Mouse (Mus musculus): ENCODE data around the gene Dgkb.

Gene Dgkb

DNA sequence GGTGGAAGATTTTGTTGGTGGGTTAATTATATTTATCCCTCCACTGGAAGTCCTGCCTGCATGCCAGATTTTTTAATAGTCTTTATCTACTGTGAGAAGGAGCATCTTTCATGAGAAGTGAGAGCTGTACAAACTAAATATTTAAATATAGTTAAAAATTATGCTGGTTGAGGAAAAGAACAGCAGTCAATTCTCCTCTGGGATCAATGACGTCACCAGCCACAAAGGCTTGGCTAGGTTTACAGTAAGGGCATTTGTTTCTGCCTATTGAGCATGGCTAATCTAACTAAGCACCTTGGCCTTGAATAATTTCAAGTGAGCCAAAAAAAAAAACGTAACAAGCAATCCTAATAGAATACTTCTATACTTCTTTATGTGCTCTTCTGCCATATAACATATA lies 554.1 kb downstream of the Dgkb start:
- no peak for DNase-seq (ENCODE audit: low read depth)

GRCm38 (mm10) chr12:38374159-38374558 lies 556.6 kb downstream of the Dgkb start:
- DNase-seq (ENCODE audit: low read depth) = no peak

GRCm38 (mm10) chr12:38385942-38386341 lies 568.4 kb downstream of the Dgkb start:
- no peak for DNase-seq (ENCODE audit: low read depth)

- DNase-seq (ENCODE audit: low read depth) = no peak
These were observed 569.5 kb downstream of the Dgkb start for GRCm38 (mm10) chr12:38386991-38387390.

DNA sequence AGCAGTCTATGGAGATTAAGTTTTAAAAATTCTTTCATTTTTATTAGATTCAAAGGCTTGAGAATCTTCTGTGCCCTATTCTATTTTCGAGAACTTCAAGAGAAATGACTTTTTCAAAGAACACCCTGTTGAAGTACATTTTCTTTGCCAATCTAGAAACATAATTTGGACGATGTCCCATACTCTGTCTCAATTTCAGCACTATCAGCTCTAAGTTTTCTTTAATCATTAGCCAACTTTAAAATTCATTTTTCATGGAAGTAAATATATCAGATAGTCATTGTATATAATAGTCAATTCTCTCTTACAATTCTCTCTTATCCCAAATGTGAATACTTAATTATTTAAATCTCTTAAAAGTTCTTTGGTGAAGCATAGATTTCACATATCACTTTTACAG lies 570.1 kb downstream of the Dgkb start:
- DNase-seq (ENCODE audit: low read depth) = no peak

DNA sequence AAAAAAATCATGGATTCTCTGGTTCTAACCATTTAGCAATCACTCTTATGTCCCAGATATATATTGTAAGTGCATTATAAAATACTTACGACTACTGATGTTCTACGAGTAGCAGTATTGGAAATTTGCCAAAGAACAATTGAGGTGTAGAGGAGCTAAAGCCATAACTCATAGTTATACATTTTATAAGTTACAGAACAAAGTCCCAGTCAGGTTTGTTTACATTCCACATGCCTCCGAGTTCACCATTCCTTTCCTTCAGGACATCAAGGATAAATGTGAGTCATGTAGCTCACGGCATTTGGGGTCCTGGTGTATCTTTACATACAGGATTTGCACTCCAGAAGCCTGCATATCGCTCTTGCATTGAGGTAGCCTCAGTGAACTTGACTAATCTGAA lies 570.7 kb downstream of the Dgkb start:
- DNase-seq (ENCODE audit: low read depth) = no peak

- DNase-seq (ENCODE audit: low read depth) = no peak
These were observed 580.3 kb downstream of the Dgkb start for GRCm38 (mm10) chr12:38397754-38398312.

DNA sequence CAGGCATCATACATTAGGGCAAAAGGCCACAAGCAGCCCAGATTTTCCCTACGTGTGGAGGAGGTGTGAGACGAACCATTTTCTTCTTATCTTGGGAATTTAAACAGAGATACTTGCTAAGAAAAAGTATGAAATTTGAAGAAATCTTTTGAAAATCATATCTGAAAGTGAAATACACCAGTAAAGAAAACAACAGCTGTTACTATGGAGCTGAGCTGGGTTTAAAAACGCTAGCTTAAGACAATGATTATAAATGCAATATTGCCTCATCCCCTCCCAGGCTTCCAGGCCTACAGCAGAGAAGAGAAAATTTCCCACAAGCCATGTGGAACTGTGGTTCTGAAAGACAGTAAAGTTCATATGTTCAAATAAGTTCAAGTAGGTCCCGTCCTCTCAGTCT lies 582.6 kb downstream of the Dgkb start:
- no peak for DNase-seq (ENCODE audit: low read depth)

GRCm38 (mm10) chr12:38435364-38436130 lies 618.0 kb downstream of the Dgkb start:
- no peak for DNase-seq (ENCODE audit: low read depth)

- DNase-seq (ENCODE audit: low read depth) = no peak
These were observed 618.6 kb downstream of the Dgkb start for GRCm38 (mm10) chr12:38436131-38436436.

DNA sequence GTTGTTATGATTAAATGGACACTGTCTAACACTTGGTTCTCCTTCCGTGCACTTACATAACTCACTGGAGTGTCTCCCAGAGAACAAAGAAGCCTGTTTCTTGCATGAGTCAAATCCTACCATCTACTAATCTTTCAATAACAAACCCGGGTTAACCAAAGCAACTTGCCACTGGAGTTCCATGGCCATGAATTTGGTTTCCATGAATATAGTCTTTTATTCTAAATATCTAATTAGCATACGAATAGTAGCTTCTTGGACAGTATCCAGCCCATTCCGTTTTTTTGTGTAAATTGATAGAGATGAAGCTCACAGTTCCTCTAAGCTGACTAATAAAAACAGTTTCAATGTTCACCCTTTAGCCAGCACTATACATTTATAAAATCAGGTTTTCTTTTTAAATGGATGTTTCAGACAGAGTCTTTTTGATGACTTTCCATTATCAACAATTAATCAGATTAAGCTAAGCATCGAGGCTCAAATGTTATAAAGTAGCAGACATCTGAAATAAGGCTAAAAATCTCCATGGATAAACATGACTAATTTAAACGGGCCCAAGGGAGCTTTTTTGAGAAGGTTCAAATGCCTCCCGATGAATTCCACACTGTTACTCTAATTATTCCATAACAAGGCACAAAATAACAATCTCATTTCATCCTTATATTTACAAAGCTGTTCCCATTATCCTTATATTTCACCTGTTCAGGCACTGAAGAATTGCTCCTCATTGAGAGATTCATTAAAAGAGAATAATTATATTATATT lies 633.0 kb downstream of the Dgkb start:
- no peak for DNase-seq (ENCODE audit: low read depth)

GRCm38 (mm10) chr12:38451677-38452076 lies 634.2 kb downstream of the Dgkb start:
- no peak for DNase-seq (ENCODE audit: low read depth)

- no peak for DNase-seq (ENCODE audit: low read depth)
These were observed 650.7 kb downstream of the Dgkb start for GRCm38 (mm10) chr12:38468191-38468590.

DNA sequence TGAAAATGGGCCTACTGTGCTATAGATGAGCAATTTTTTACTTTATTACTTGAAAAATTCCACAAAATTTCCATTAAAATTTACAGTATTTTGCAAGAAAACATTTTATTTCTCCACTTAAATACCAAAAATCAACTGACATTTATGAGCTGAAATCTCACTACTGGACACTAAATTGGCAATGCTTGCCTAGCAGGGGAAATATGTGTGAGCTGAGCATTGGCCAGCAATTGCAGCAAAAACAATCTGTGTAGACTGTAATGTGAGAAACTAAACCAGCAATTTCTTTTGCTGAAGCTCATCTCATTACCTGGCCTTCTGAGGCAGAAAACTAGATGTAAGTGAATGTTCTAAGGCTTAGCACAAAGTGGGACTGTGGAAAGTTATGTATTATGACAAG lies 651.1 kb downstream of the Dgkb start:
- DNase-seq (ENCODE audit: low read depth) = no peak

- no peak for DNase-seq (ENCODE audit: low read depth)
These were observed 679.7 kb downstream of the Dgkb start for GRCm38 (mm10) chr12:38497229-38497628.

DNA sequence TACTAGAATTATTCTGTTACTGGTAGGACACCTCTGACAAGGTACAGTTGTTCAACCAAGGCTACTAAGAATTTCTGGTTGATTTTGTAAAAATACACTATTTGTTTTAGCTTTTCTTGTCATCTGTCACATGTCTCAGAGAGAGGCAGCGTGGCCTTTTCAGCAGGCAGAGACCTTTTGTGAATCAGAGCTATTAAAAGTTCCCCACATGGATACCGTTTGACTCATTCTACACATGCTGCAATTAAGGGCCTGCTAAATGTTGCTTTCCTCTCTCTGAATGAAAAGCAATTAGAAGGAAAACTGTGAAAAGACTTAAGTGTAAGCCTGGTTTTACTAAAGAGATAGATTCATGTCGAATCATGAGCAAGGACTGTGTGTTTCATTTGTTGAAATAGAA lies 683.4 kb downstream of the Dgkb start:
- no peak for DNase-seq (ENCODE audit: low read depth)

- no peak for DNase-seq (ENCODE audit: low read depth)
These were observed 690.7 kb downstream of the Dgkb start for GRCm38 (mm10) chr12:38508195-38508594.

GRCm38 (mm10) chr12:38545431-38545830 lies 727.9 kb downstream of the Dgkb start:
- DNase-seq (ENCODE audit: low read depth) = no peak

DNA sequence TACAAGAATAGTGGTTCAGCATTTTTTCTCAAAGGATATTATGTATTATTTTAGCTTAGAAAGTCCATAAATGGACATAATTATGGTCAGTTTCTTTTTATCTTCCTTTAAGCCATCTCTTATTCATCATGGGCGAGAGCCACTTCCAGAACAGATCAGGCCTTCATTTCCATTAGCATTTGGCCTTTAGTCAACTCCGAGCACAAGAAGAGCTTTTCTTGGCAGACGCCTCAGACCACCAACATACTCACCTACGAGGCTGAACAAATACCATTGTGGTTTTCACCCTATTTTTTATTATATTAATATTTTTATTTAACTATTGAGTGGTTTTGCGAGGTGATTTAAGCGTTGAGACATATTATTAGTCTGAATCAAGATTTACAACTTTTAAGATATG lies 759.6 kb downstream of the Dgkb start:
- no peak for DNase-seq (ENCODE audit: low read depth)

DNA sequence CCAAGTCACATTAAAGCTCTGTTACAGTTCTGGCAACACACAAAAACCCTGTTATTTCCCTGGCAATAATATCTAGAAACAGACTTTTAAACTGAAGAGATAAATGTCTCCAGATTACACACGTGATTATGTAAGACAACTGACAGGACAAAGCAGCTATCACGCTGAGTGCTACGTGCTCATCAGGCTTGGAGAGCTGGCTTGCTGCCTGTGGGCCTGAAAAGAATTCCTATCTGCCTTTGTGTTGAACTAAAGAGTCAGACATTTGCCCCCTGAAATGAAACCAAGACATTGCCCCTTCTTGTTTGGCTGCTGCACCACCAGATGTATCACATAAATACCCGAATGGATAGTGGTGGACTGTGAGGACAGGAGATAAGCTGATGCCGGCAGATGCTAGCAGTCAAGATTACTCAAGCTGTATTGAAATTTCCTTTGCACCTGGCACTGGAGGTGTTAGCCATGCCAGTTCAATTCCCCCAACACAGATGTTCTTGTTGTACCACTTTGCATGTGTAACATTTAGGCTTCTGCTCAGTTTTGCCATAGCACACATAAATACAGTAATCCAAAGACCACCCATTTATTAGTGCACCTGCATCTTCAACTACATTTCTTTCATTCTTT lies 761.8 kb downstream of the Dgkb start:
- DNase-seq (ENCODE audit: low read depth) = no peak

DNA sequence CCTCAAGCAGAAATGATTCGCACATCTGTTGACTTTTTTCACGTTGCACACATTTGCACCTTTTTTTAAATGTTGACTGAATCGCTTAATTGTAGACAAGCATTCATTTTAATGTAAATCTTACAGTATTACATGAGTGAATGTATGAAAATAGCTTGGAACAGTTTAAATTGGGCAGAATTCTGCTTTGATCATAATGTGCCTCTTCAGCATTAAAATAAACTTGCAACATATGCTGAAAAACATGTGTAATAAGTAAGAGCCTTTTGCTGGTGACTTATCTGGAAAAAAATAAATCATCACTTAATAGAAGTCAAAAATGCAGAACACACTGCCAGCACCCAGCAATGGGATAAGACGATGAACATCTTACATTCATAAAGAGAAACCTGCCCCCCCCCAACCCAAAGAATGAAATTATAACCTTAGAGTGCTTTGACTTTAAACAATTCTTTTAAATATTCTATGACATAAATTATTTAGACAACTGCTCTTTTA lies 768.9 kb downstream of the Dgkb start:
- DNase-seq (ENCODE audit: low read depth) = no peak

DNA sequence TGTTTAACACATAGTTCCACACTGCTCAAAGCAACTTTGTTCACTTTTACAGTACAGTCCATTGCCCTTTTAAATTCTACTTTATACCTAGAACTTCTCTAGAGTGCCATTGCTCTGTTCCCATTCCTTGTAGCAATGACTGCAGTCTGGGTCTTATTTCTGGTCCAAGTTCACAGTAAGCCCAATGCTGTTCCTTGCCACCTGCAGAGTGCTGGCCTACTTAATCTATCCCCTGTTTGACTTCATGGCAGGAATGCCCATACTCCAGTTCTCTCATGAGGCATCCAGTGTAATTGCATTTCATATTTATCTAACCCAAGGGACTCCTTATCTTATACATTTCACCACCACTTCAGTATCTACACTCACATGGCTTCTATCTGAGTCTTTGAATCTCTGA lies 772.4 kb downstream of the Dgkb start:
- no peak for DNase-seq (ENCODE audit: low read depth)

- no peak for DNase-seq (ENCODE audit: low read depth)
These were observed 776.1 kb downstream of the Dgkb start for GRCm38 (mm10) chr12:38593653-38594052.
